10 mouse cellular contexts compared by ENCODE assay signal in the genomic region with DNA sequence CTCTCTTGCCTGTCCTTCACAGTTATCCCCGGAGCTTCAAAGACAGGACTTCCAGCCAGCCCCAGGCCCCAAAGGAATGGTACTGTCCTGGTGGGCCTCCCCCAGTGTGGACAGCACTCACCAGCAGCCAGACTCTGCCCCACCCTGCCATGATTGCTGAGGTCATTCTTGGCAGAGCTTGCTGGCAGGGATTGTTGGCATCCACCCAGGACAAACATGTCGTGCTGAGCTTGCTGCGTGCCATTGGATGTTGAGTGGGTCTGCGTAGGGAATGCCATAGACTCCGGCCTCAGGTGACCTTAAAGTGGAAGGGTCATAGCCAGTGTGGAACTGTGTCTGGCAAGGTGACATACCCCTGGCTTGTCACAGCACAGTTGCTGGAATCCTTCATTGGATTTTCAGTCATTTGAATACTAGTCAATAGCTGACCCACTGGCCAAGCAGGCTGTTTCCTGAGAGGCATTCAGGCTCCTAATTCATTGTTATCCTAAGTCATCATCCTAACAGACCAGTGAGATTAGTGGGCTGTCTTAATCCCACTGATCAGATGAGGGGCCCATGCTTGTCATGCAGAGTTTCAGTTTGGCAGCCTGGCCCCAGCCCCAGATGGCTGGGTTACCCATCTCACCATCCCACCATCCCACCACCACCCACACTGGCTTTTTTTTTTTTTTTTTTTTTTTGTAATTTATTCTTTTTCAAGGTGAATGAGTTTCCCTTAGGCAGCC. TPM values are rescaled to one million over a fixed set of nuclear protein-coding genes. Genes with fewer than 3 reads are reported as not detected.
DNase-seq lines count a peak whose midpoint lies in the region; ATAC-seq lines count a peak whose summit lies in the region.
"Had no signal": no experiment of that assay in that cellular context is flagged by ENCODE, and none has a peak within 500 bp of the region (broad histone marks: within the 10 kb centered on the region; RNA-seq: fewer than 3 reads in every experiment).

No protein-coding gene starts in this region.

- H3K4me1 ChIP-seq in midbrain, embryonic 13.5 days (replicated peaks) = peaks cover 16% of the 10 kb centered on the region

- H3K9me3 ChIP-seq in midbrain, embryonic 13.5 days = no peaks in the 10 kb centered on the region

- peak; percentile 91 for DNase-seq in NIH3T3 (ENCODE audit: low read depth)
- DNase-seq in cerebellum, adult 9-11 months = peak; percentile 87
- peak; percentile 81 to 87 for DNase-seq in gastrocnemius, postnatal 36 days
- DNase-seq in kidney, adult 18-20 months = peak; percentile 90
- DNase-seq in left cerebral cortex, postnatal 14 days (ENCODE audit: low spot score in 2 of 2) = peak; percentile 63 to 81
- peak; percentile 83 for DNase-seq in urinary bladder, postnatal 14 days (ENCODE audit: low spot score)
- DNase-seq in spleen, adult 12 weeks (ENCODE audit: low spot score) = no peak

- ATAC-seq in midbrain, embryonic 13.5 days = peak; percentile 81

- no peak overlapping the region for H3K4me3 ChIP-seq in midbrain, embryonic 13.5 days (replicated peaks)

- H3K9ac ChIP-seq in midbrain, embryonic 13.5 days (replicated peaks) = no peak overlapping the region

- no peak overlapping the region for H3K4me2 ChIP-seq in midbrain, embryonic 13.5 days (replicated peaks)

- no peaks in the 10 kb centered on the region for H3K27me3 ChIP-seq in midbrain, embryonic 13.5 days

- intact Hi-C loops in gastrocnemius, postnatal 36 days (cut with DNase I) = no loop called here
- intact Hi-C loops in left cerebral cortex, postnatal 14 days (cut with DNase I) = no loop called here

- H3K36me3 ChIP-seq in midbrain, embryonic 13.5 days = no peaks in the 10 kb centered on the region

- no peak overlapping the region for H3K27ac ChIP-seq in midbrain, embryonic 13.5 days

- 56% methylated on average over 5 of the region's 5 CpGs for WGBS in midbrain, embryonic 13.5 days

RNA-seq across cellular contexts. Expression of gene Htra1, which starts 42.0 kb away (rescaled TPM):
- total RNA-seq in gastrocnemius, postnatal 36 days (2021) = 10 to 100 TPM; 27.6 to 37.8 TPM
- total RNA-seq in left cerebral cortex, postnatal 14 days (2021) = 100 to 1,000 TPM; 222 to 262 TPM
- polyA plus RNA-seq in midbrain, embryonic 13.5 days (2015; fragmentation: Nextera tagmentation; extraction: Ambion mirVana) = 4.3 and 6.2 TPM in 2 replicates
- total RNA-seq: hematopoietic stem cell, adult 5-6 weeks; MEL had no signal

RNA-seq across cellular contexts. Expression of gene Dmbt1, which starts 53.9 kb away (rescaled TPM):
- not detected for total RNA-seq in gastrocnemius, postnatal 36 days (2021)
- not detected for total RNA-seq in left cerebral cortex, postnatal 14 days (2021)
- 0.04 TPM in 1 of 2 replicates, not detected in the other for polyA plus RNA-seq in midbrain, embryonic 13.5 days (2015; fragmentation: Nextera tagmentation; extraction: Ambion mirVana)
- total RNA-seq: hematopoietic stem cell, adult 5-6 weeks; MEL had no signal

Comparison
In these comparisons a context has a peak if more than half of its experiments do, and no peak if none do; other contexts are left out.
1. RNA of gene Htra1, which starts 42.0 kb away (total RNA-seq): 222 to 262 TPM in left cerebral cortex, postnatal 14 days; 27.6 to 37.8 TPM in gastrocnemius, postnatal 36 days; every median in the first group is over 4 times any median in the second.